In the genomic region with DNA sequence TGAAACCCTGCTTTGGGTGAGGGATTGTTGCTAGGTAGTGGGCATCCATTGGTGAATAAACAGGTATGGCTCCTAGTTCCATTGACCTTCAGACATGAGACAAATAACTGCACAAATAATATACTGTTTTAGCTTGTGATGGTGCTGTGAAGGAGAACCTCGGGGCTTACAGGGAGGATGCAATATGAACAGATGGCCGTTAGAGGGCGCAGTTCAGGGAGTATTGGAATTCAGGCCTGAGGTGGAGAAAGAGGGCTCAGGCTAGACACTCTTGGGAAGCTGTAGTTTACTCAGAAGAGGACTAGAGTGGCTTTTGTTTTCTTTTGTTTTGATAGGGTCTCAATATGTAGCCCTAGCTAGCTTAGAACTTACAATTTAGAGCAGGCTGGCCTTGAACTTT, we compare ENCODE assay signal across 13 mouse cellular contexts. TPM values are rescaled to one million over a fixed set of nuclear protein-coding genes. Genes with fewer than 3 reads are reported as not detected.
A peak's percentile ranks its signal among the peaks of the same experiment; 100 is the strongest.
DNase-seq lines count a peak whose midpoint lies in the region; ATAC-seq and TF ChIP-seq lines count a peak whose summit lies in the region.
"Had no signal": no experiment of that assay in that cellular context is flagged by ENCODE, and none has a peak within 500 bp of the region (broad histone marks: within the 10 kb centered on the region; RNA-seq: fewer than 3 reads in every experiment).

No protein-coding gene starts in this region.

- peak; percentile 41 for DNase-seq in adrenal gland, postnatal 14 days
- DNase-seq in adrenal gland, postnatal 4 days (ENCODE audit: low spot score in 2 of 2): no peak
- DNase-seq in lung, embryonic 14.5 days: no peak
- DNase-seq in lung, postnatal 25 days (ENCODE audit: low spot score): no peak
- DNase-seq in NIH3T3 (ENCODE audit: low read depth): peak; percentile 48
- peak; percentile 35 for DNase-seq in liver, postnatal 0 days
- DNase-seq in urinary bladder, adult 18-20 months (ENCODE audit: low spot score in 2 of 2): no peak
- DNase-seq in kidney, adult 18-20 months: no peak
- DNase-seq: adrenal gland, adult 8-10 months; right cerebral cortex, postnatal 4 days had no signal

- ATAC-seq in lung, embryonic 14.5 days (ENCODE audit: insufficient read depth): no peak
- ATAC-seq in liver, postnatal 0 days: no peak

- no peak overlapping the region for H3K9ac ChIP-seq in lung, embryonic 14.5 days
- no peak overlapping the region for H3K9ac ChIP-seq in liver, postnatal 0 days (replicated peaks)
- H3K9ac ChIP-seq: hindbrain, embryonic 15.5 days; neural tube, embryonic 13.5 days had no signal

- no peak for TF ChIP-seq EP300 in liver, postnatal 0 days (IDR thresholded peaks at IDR 0.05; ENCODE audit: low read depth)

- TF ChIP-seq CTCF in lung, embryonic 14.5 days (IDR thresholded peaks at IDR 0.05; ENCODE audit: low read depth): peak; percentile 23; the same call in 1 of the 2 replicates
- TF ChIP-seq CTCF in liver, postnatal 0 days (IDR thresholded peaks at IDR 0.05; ENCODE audit: low read depth): peak; percentile 64

- no peak overlapping the region for H3K4me3 ChIP-seq in lung, embryonic 14.5 days (ENCODE audit: low read depth, low read length)
- no peak overlapping the region for H3K4me3 ChIP-seq in liver, postnatal 0 days (ENCODE audit: low read depth, low read length)
- H3K4me3 ChIP-seq: forebrain, embryonic 10.5 days; hindbrain, embryonic 15.5 days; neural tube, embryonic 13.5 days had no signal

- WGBS in lung, embryonic 14.5 days: 34% methylated on average over 3 of the region's 3 CpGs
- 37% methylated on average over 3 of the region's 3 CpGs for whole genome bisulfite sequencing in liver, postnatal 0 days (ENCODE audit: insufficient replicate concordance)

- H3K36me3 ChIP-seq in lung, embryonic 14.5 days (ENCODE audit: insufficient read depth): no peaks in the 10 kb centered on the region
- no peaks in the 10 kb centered on the region for H3K36me3 ChIP-seq in liver, postnatal 0 days (replicated peaks; ENCODE audit: insufficient read depth, low read length)
- H3K36me3 ChIP-seq: forebrain, embryonic 10.5 days; hindbrain, embryonic 15.5 days; neural tube, embryonic 13.5 days had no signal

- H3K9me3 ChIP-seq in lung, embryonic 14.5 days (ENCODE audit: low read depth, low read length): no peaks in the 10 kb centered on the region
- no peaks in the 10 kb centered on the region for H3K9me3 ChIP-seq in liver, postnatal 0 days (ENCODE audit: low read length)
- H3K9me3 ChIP-seq: forebrain, embryonic 10.5 days; hindbrain, embryonic 15.5 days had no signal

- H3K4me1 ChIP-seq in lung, embryonic 14.5 days (ENCODE audit: insufficient read depth): no peaks in the 10 kb centered on the region
- H3K4me1 ChIP-seq in liver, postnatal 0 days (ENCODE audit: insufficient read depth): peaks cover 6% of the 10 kb centered on the region; the same call in 1 of the 2 replicates
- H3K4me1 ChIP-seq: forebrain, embryonic 10.5 days; hindbrain, embryonic 15.5 days; neural tube, embryonic 13.5 days had no signal

- H3K4me2 ChIP-seq in lung, embryonic 14.5 days: no peak overlapping the region
- no peak overlapping the region for H3K4me2 ChIP-seq in liver, postnatal 0 days (ENCODE audit: low read depth, low read length)
- H3K4me2 ChIP-seq: hindbrain, embryonic 15.5 days; neural tube, embryonic 13.5 days had no signal

- H3K27ac ChIP-seq in lung, embryonic 14.5 days (ENCODE audit: low read depth): no peak overlapping the region
- H3K27ac ChIP-seq in liver, postnatal 0 days (ENCODE audit: low read depth): no peak overlapping the region
- H3K27ac ChIP-seq: forebrain, embryonic 10.5 days; hindbrain, embryonic 15.5 days; neural tube, embryonic 13.5 days had no signal

- no peaks in the 10 kb centered on the region for H3K27me3 ChIP-seq in lung, embryonic 14.5 days (ENCODE audit: insufficient read depth, low read length)
- H3K27me3 ChIP-seq in liver, postnatal 0 days (ENCODE audit: insufficient read depth, low read length): no peaks in the 10 kb centered on the region
- H3K27me3 ChIP-seq: hindbrain, embryonic 15.5 days; neural tube, embryonic 13.5 days had no signal

RNA-seq across cellular contexts. Expression of a gene that starts 30.8 kb away (rescaled TPM):
- total RNA-seq in adrenal gland, postnatal 14 days (2021): 40.3 and 52.8 TPM in 2 replicates
- total RNA-seq in adrenal gland, postnatal 4 days (2021): 10 to 100 TPM; 26.1 to 30.8 TPM
- polyA plus RNA-seq in lung, embryonic 14.5 days (2014; fragmentation: Nextera tagmentation; extraction: Ambion mirVana): 28.2 and 32.3 TPM in 2 replicates
- polyA plus RNA-seq in liver, postnatal 0 days (2015; fragmentation: Nextera tagmentation; extraction: Ambion mirVana): 10.1 and 11.4 TPM in 2 replicates

RNA-seq across cellular contexts. Expression of a gene that starts 47.8 kb away (rescaled TPM):
- total RNA-seq in adrenal gland, postnatal 14 days (2021): 834 and 975 TPM in 2 replicates
- total RNA-seq in adrenal gland, postnatal 4 days (2021): 1,000 to 10,000 TPM; 1,162 to 1,195 TPM
- 874 and 878 TPM in 2 replicates for polyA plus RNA-seq in lung, embryonic 14.5 days (2014; fragmentation: Nextera tagmentation; extraction: Ambion mirVana)
- 455 and 469 TPM in 2 replicates for polyA plus RNA-seq in liver, postnatal 0 days (2015; fragmentation: Nextera tagmentation; extraction: Ambion mirVana)

Comparison
In these comparisons a context has a peak if more than half of its experiments do, and no peak if none do; other contexts are left out.
1. DNase-seq: peak in adrenal gland, postnatal 14 days (single experiment), NIH3T3 (single experiment) and liver, postnatal 0 days (single experiment); none in adrenal gland, postnatal 4 days (0 of 2), lung, embryonic 14.5 days (single experiment), lung, postnatal 25 days (single experiment), urinary bladder, adult 18-20 months (0 of 2) and kidney, adult 18-20 months (single experiment).